Mouse (Mus musculus): ENCODE data around the gene Tmem143. TPM values are rescaled to one million over a fixed set of nuclear protein-coding genes. Genes with fewer than 3 reads are reported as not detected.
A peak's percentile ranks its signal among the peaks of the same experiment; 100 is the strongest.
"Not testable (repeated sequence)": the region's sequence is repeated elsewhere in the genome, so short reads cannot be mapped to it uniquely, and the experiment has no call there.

The Tmem143 gene
- polyA plus RNA-seq, 1 experiment from 2014 or later = 3.9 TPM

- not testable (repeated sequence) for H3K9me3 ChIP-seq (ENCODE audit: low read length); H3K4me3 ChIP-seq (ENCODE audit: low read depth, low read length); H3K36me3 ChIP-seq (ENCODE audit: insufficient read depth, low read length); H3K27me3 ChIP-seq (replicated peaks; ENCODE audit: insufficient read depth, low read length); H3K9ac ChIP-seq (replicated peaks; ENCODE audit: low read depth); H3K27ac ChIP-seq (ENCODE audit: low read length); DNase-seq (ENCODE audit: low spot score); ATAC-seq; H3K4me2 ChIP-seq (replicated peaks; ENCODE audit: low read depth, low read length); H3K4me1 ChIP-seq (ENCODE audit: insufficient read depth, low read depth, low read length)
- WGBS = 57% methylated on average over 4 of the region's 4 CpGs
- peak; percentile 60 for TF ChIP-seq CTCF (IDR thresholded peaks at IDR 0.05)
Measured at GRCm38 (mm10) chr7:45898125-45898524, 1.4 kb downstream of the Tmem143 start.

GRCm38 (mm10) chr7:45901562-45901961, 4.8 kb downstream of the Tmem143 start:
- whole genome bisulfite sequencing = 45% methylated on average over 5 of the region's 5 CpGs
- peaks cover 7% of the 10 kb centered on the region; the same call in 1 of the 2 replicates for H3K4me1 ChIP-seq (ENCODE audit: insufficient read depth, low read depth, low read length)
- no peak overlapping the region for H3K27ac ChIP-seq (ENCODE audit: low read length)
- H3K4me3 ChIP-seq (ENCODE audit: low read depth, low read length) = no peak overlapping the region
- H3K4me2 ChIP-seq (replicated peaks; ENCODE audit: low read depth, low read length) = no peak overlapping the region
- TF ChIP-seq EP300 (IDR thresholded peaks at IDR 0.05) = no peak
- no peak for TF ChIP-seq CTCF (IDR thresholded peaks at IDR 0.05)
- H3K9ac ChIP-seq (replicated peaks; ENCODE audit: low read depth) = no peak overlapping the region
- DNase-seq (ENCODE audit: low spot score) (peak; percentile 47), ATAC-seq (no peak)
- no peaks in the 10 kb centered on the region for H3K9me3 ChIP-seq (ENCODE audit: low read length)
- no peaks in the 10 kb centered on the region for H3K27me3 ChIP-seq (replicated peaks; ENCODE audit: insufficient read depth, low read length)
- H3K36me3 ChIP-seq (ENCODE audit: insufficient read depth, low read length) = no peaks in the 10 kb centered on the region

- WGBS = 58% methylated on average over 12 of the region's 12 CpGs
- TF ChIP-seq EP300 (IDR thresholded peaks at IDR 0.05) (no peak), CTCF (IDR thresholded peaks at IDR 0.05) (no peak)
Measured at GRCm38 (mm10) chr7:45902481-45903002, 5.8 kb downstream of the Tmem143 start.

GRCm38 (mm10) chr7:45906622-45907021, 9.9 kb downstream of the Tmem143 start:
- Histone ChIP-seq H3K9me3 (ENCODE audit: low read length) (no peaks in the 10 kb centered on the region), H3K4me2 (replicated peaks; ENCODE audit: low read depth, low read length) (no peak overlapping the region), H3K27me3 (replicated peaks; ENCODE audit: insufficient read depth, low read length) (no peaks in the 10 kb centered on the region), H3K4me3 (ENCODE audit: low read depth, low read length) (no peak overlapping the region), H3K4me1 (ENCODE audit: insufficient read depth, low read depth, low read length) (no peaks in the 10 kb centered on the region), H3K9ac (replicated peaks; ENCODE audit: low read depth) (no peak overlapping the region), H3K36me3 (ENCODE audit: insufficient read depth, low read length) (0 out of 2 replicates have a peak, but pooled peaks cover 8% of the 10 kb centered on the region), H3K27ac (ENCODE audit: low read length) (no peak overlapping the region)
- 84% methylated on average over 9 of the region's 9 CpGs for WGBS
- ATAC-seq (no peak), DNase-seq (ENCODE audit: low spot score) (no peak)
- TF ChIP-seq EP300 (IDR thresholded peaks at IDR 0.05) (no peak), CTCF (IDR thresholded peaks at IDR 0.05) (no peak)

More at GRCm38 (mm10) chr7:45902481-45903002, 5.8 kb downstream of the Tmem143 start:
- peaks cover 4% of the 10 kb centered on the region; the same call in 1 of the 2 replicates for H3K4me1 ChIP-seq (ENCODE audit: insufficient read depth, low read depth, low read length)
- peak; percentile 28 for DNase-seq (ENCODE audit: low spot score)
- H3K9ac ChIP-seq (replicated peaks; ENCODE audit: low read depth) = no peak overlapping the region
- no peaks in the 10 kb centered on the region for H3K9me3 ChIP-seq (ENCODE audit: low read length)
- no peak overlapping the region for H3K4me3 ChIP-seq (ENCODE audit: low read depth, low read length)
- no peaks in the 10 kb centered on the region for H3K36me3 ChIP-seq (ENCODE audit: insufficient read depth, low read length)
- H3K27me3 ChIP-seq (replicated peaks; ENCODE audit: insufficient read depth, low read length) = no peaks in the 10 kb centered on the region
- H3K4me2 ChIP-seq (replicated peaks; ENCODE audit: low read depth, low read length) = no peak overlapping the region
- ATAC-seq = peak; percentile 40
- no peak overlapping the region for H3K27ac ChIP-seq (ENCODE audit: low read length)

- Histone ChIP-seq H3K36me3 (ENCODE audit: insufficient read depth, low read length) (0 out of 2 replicates have a peak, but pooled peaks cover 8% of the 10 kb centered on the region), H3K9ac (replicated peaks; ENCODE audit: low read depth) (no peak overlapping the region), H3K27ac (ENCODE audit: low read length) (no peak overlapping the region), H3K4me2 (replicated peaks; ENCODE audit: low read depth, low read length) (no peak overlapping the region), H3K9me3 (ENCODE audit: low read length) (no peaks in the 10 kb centered on the region), H3K4me1 (ENCODE audit: insufficient read depth, low read depth, low read length) (no peaks in the 10 kb centered on the region), H3K4me3 (ENCODE audit: low read depth, low read length) (no peak overlapping the region), H3K27me3 (replicated peaks; ENCODE audit: insufficient read depth, low read length) (no peaks in the 10 kb centered on the region)
- TF ChIP-seq CTCF (IDR thresholded peaks at IDR 0.05) = no peak
- TF ChIP-seq EP300 (IDR thresholded peaks at IDR 0.05) = no peak
- ATAC-seq (no peak), DNase-seq (ENCODE audit: low spot score) (no peak)
Measured at GRCm38 (mm10) chr7:45908384-45908783, 11.6 kb downstream of the Tmem143 start.

DNA sequence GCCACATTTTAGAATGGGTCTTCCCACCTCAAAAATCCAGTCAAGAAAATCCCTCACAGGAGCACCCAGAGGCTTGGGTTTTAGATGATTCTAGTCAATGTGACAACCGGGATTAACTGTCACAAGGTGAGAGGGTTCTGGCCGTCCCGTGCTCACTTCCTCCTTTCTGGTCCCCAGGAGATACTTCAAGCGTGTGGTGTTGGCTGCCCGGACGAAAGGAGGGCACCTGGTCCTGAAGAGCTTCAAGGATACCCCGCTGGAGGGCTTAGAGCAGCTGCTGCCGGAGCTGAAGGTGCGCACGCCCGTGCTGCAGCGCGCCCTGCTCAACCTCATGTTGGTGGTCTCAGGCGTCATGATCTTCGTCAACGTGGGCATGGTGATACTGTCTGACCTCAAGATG, 12.4 kb downstream of the Tmem143 start:
- 90% methylated on average over 16 of the region's 16 CpGs for WGBS
- TF ChIP-seq EP300 (IDR thresholded peaks at IDR 0.05) = no peak
- TF ChIP-seq CTCF (IDR thresholded peaks at IDR 0.05) = no peak

More for the DNA sequence above, 12.4 kb downstream of the Tmem143 start:
- Histone ChIP-seq H3K4me1 (ENCODE audit: insufficient read depth, low read depth, low read length) (no peaks in the 10 kb centered on the region), H3K9me3 (ENCODE audit: low read length) (no peaks in the 10 kb centered on the region), H3K4me3 (ENCODE audit: low read depth, low read length) (no peak overlapping the region), H3K27ac (ENCODE audit: low read length) (no peak overlapping the region), H3K4me2 (replicated peaks; ENCODE audit: low read depth, low read length) (no peak overlapping the region), H3K36me3 (ENCODE audit: insufficient read depth, low read length) (0 out of 2 replicates have a peak, but pooled peaks cover 8% of the 10 kb centered on the region), H3K9ac (replicated peaks; ENCODE audit: low read depth) (no peak overlapping the region), H3K27me3 (replicated peaks; ENCODE audit: insufficient read depth, low read length) (no peaks in the 10 kb centered on the region)
- DNase-seq (ENCODE audit: low spot score) (no peak), ATAC-seq (no peak)
